Mouse (Mus musculus) heart, postnatal 36 days (tissue): Measurements from ENCODE around the gene Slit1. TPM values are rescaled to one million over a fixed set of nuclear protein-coding genes. Genes with fewer than 3 reads are reported as not detected.
A peak's percentile ranks its signal among the peaks of the same experiment; 100 is the strongest.

Source experiments
- DNase-seq, 2 experiments: peaks; one replicate each; pipeline ENCODE4 v3.0.0; 2021 to 2022
- intact Hi-C: fragments of 180-260 bp; cut with DNase I; formaldehyde crosslinking; loops from one replicate; pipeline ENCODE4 v1.15.1; 2025
- total RNA-seq, 2 experiments: library from RNA; stranded (reverse); gene quantifications; 2 replicates each; pipeline ENCODE4 v1.2.3; 2021

Gene Slit1
- total RNA-seq, 2 experiments from 2014 or later = 0.11 TPM; not detected in 1

- intact Hi-C loops = no loop called here
- DNase-seq = no peak
Measured at GRCm38 (mm10) chr19:41660294-41660998, 83.0 kb downstream of the Slit1 start.

GRCm38 (mm10) chr19:41657446-41657845 lies 86.0 kb downstream of the Slit1 start:
- intact Hi-C loops = loop anchor here (10.0 kb wide), 1 partner anchor 207 kb away; no protein-coding TSS in a partner anchor
- DNase-seq = no peak

DNA sequence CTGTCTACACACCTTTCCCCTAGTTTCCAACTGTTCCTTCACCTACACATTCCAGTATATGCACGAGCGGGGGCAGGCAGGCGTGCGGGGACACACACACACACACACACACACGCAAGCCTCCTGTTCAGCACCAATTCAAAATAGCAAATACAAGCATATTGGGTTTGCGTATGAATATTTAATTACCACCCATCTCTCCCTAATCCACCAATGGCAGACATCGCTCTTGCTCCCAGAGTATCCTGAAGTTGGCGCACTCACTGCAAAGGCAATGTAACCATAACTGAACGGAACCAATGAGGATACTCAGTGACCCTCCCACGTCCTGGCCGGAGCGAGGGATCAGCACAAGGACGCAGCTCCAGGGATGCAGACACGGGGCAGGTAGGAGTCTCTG lies 86.8 kb downstream of the Slit1 start:
- intact Hi-C loops = loop anchor here (1.0 to 10.0 kb wide), 2 partner anchors 108 to 208 kb away; no protein-coding TSS in a partner anchor
- no peak for DNase-seq

- DNase-seq = peak; percentile 62 to 78
- intact Hi-C loops = loop anchor here (1.0 to 10.0 kb wide), 2 partner anchors 108 to 209 kb away; no protein-coding TSS in a partner anchor
Measured at GRCm38 (mm10) chr19:41655970-41656369, 87.5 kb downstream of the Slit1 start.

DNA sequence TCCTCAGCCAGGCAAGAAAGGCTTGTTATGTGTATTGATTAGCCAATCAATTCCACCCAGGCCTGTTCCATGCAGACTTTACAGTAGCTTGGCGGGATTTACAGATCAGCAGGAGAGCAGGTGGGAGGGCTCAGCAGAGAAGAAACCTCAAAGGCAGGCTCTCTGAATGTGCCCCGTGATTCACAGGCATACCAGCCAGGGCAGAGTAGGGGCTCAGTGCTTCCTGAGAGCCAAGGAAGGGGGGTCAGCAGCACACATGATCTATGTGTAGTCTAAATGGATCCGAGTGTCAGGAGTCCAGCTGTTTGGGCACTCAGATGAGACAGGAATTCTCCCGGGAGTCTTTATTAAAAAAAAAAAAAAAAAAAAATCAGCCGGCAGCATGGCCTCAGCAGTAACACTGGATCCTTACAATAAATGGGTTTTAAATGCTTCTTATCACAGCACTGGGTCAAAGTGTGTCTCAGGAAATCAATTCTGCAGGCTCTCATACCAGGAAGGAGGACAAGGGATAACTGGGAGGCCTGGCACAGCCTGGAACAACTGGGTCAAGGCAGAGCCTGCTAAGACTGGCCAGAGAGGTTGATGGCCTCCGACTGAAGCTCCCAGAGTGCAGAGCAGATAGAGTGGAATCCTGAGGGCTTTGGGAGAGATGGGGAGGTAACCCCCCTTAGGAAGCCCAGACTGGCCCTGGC lies 88.2 kb downstream of the Slit1 start:
- no peak for DNase-seq
- intact Hi-C loops = loop anchor here (10.0 kb wide), 1 partner anchor 210 kb away; no protein-coding TSS in a partner anchor

GRCm38 (mm10) chr19:41651967-41652366 lies 91.5 kb downstream of the Slit1 start:
- intact Hi-C loops = loop anchor here (10.0 kb wide), 1 partner anchor 213 kb away; no protein-coding TSS in a partner anchor
- DNase-seq = no peak

DNA sequence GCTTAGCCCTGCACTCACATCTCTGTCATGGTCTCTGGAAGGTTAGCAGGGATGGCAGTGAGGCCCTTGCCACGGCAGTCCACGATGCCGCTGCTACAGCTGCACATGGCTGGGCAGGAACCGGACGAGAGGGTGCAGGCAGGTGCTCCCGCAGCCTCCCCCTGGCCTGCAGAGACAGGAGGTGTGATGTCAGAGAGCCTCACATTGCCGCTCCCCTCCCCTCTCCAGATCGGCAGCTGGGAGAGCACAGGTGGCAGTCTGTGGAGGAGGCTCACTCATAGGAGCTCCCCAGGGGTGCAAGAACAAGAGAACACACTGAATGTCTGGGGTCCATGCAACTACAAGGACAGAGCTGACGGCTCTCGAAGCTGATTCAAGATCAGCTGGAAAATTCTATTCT lies 94.1 kb downstream of the Slit1 start:
- DNase-seq = no peak
- intact Hi-C loops = no loop called here

DNA sequence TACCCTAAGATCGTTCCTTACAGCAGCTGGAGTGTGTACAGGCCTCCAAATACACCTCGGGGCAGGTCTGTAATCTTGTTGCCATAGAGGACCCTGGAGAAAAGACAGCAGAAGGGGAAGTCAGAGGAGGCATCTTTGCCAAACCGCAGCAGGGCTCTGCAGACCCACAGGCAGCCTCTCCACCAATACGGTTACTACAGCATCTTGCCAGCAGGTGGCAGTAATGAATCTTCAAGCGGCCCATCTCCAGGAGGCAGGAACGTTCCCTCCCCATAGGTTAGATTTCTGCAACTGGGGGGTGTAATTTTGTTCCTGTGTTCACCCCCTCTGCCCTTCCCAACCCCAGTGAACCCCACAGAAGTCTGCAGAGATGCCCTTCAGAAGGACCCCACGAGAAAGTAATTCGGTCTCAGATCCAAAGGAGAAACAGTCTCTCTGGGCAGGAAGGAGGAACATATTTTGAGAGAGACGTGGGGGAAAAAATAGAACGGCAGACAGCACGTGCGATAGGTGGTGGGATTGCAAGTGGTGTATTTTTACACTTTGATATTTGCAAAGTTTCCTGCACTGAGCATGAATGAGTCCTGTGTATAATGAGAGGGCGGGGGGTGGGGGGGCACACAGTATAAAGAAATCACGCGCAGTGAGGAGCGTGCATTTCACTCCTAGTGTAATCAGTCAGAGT lies 96.4 kb downstream of the Slit1 start:
- intact Hi-C loops = loop anchor here (2.0 kb wide), 1 partner anchor 118 kb away; no protein-coding TSS in a partner anchor
- DNase-seq = peak; percentile 69 to 74

DNA sequence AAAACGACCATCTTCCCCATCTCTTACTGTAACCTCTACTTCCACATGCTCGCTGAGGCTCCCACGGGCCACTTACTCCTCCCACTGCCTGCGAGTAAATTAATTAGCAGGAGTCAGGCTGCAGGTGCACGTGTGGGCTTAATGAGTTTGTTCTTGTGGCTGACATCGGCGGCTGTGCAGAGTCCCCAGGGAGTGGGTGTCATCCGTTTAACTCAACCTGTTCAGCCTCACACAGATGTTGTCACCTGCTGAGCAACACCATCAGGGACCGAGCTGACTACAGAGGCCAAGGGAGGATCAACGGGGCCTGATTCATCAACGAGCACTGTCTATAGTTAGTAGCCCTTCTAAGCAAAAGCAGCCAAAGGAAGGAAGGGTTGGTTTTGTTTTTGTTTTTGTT lies 100.5 kb downstream of the Slit1 start:
- DNase-seq = no peak
- intact Hi-C loops = no loop called here

- intact Hi-C loops = no loop called here
- no peak for DNase-seq
Measured at GRCm38 (mm10) chr19:41634999-41635398, 108.5 kb downstream of the Slit1 start.

DNA sequence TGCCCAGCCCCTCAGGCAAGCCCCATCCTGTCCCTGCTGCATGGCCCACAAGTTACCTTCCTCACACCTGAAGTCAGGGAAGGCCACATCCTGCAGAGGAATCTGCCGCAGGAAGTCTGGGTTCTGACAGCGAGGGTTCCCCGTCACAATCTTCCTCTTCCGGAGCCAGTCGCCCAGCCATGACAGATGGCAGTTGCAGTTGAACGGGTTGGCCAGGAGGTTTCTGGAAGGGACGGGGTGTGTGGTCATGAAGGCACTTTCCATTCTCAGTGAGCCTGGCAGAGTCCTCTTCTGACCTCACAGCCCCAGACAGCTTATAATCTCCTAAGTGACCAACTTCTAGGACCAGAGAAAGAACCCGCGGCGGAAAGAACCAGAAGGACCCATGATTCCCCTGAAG lies 109.4 kb downstream of the Slit1 start:
- intact Hi-C loops = no loop called here
- DNase-seq = no peak

DNA sequence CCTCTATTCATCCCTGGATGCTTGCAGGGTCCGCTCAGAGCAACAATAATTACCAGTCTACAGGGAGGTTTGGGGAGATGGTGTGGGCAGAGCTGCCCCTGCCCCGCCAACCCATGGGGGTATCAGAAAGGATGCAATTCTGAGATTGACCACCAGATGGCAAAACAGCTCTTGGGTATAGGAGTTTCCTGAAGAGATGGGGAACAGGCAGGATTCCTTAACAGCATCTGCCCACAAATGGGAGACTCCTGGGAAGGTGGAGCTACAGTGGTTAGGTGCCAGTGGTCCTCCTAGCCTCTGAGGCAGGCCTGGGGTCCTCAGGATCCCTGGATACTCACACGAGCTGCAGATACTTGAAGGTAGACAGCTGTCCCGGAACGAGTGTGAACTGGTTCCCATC lies 113.9 kb downstream of the Slit1 start:
- peak; percentile 38 to 45 for DNase-seq
- intact Hi-C loops = loop anchor here (10.0 kb wide), 1 partner anchor 315 kb away; no protein-coding TSS in a partner anchor

DNA sequence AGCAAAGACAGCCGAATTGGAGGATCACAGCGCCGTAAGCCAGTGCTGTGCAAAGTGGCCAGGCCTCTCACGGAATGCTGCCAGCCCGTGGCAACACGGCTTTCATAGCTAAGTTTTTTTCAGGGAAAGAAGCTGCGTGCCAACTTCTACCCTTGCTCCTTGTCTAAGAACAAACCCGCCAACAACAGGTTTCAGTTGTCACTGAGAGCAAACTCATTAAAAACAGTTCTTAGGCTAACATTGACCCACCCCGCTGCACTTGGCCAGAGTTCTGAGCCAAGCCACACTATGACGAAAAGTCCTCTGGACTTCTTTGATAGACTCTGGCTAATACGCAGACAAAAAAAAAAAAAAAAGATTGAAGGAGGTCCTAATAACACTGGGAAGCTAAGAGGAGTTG lies 114.5 kb downstream of the Slit1 start:
- intact Hi-C loops = loop anchor here (10.0 kb wide), 1 partner anchor 314 kb away; no protein-coding TSS in a partner anchor
- DNase-seq = no peak

GRCm38 (mm10) chr19:41620366-41621092 lies 122.9 kb downstream of the Slit1 start:
- peak in 1 of 2 experiments; percentile 20 for DNase-seq

GRCm38 (mm10) chr19:41618771-41619385 lies 124.6 kb downstream of the Slit1 start:
- DNase-seq = peak; percentile 26 to 50
- intact Hi-C loops = no loop called here

More at GRCm38 (mm10) chr19:41620366-41621092, 122.9 kb downstream of the Slit1 start:
- intact Hi-C loops = loop anchor here (5.0 to 10.0 kb wide), 2 partner anchors 138 to 306 kb away; partner anchors contain the start of gene Lcor

DNA sequence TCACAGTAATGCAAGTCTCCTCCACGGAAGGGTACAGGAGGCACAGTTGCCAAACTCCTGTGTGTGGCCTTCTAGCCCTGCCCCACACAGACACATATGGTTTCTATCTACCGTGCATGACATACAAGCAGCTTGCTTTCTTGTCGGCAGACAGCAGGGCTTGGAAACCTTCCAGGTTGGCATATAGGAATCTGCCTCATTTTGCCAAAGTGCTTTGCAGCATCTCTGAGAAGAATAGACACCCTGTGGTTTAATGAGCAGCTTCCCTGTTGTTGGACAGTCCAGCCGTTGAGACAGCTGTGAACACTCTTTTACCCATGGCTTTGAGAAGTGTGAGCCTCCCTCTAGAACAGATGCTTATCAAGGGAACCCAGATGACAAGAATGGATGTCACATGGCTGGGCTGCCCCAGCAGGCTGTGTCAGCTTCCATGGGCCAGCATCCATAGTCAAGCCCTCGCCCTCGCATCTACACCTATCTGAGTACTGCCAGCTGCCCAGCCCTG lies 125.3 kb downstream of the Slit1 start:
- intact Hi-C loops = no loop called here
- no peak for DNase-seq

DNA sequence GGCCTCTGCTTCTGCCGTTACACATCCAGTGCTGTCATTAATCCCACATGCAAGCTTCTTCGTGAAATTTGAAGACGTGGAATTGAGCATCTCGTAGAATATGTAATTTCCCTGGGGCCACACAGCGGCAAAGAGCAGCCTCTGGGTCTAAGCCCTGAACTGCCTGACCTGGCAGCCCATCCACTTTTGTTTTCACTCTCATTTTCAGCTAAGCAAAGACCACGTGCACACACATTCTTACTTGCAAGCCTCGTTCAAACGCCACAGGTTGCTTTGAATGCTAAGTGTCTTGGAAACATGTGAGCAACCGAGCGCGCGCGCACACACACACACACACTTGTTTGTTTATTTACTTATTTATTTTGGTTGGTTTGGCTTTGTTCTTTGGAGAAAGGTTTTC lies 126.4 kb downstream of the Slit1 start:
- intact Hi-C loops = no loop called here
- DNase-seq = no peak

- no peak for DNase-seq
- intact Hi-C loops = no loop called here
Measured at GRCm38 (mm10) chr19:41616274-41616673, 127.2 kb downstream of the Slit1 start.

DNA sequence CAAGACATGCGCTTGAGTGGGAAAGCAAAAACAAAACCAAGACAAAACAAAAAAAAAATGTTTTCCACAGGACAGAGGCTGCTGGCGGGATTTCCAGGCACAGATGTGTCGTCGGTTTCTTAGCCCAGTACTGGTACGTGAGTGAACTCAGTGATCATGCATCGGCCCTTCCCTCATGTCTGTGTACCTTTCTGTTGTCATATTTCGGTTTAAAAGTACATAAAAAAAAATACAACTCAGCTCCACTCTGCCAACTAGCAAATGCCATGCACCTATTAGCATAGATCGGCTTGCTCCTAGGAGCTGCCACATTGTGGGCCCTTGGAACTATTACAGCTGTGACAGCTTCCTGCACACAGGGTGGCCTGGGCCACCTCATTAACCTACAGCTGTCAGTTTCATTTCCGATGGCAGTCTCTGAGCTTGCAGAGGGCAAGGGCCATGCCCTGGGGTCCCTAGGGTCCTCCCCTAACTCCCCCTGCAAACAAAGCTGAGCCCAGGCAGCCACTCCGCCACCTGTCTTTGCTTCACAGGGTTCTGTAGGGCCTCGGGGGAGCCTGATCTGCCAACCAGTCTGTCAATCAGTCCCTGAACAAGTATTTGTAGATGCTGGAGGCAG lies 127.8 kb downstream of the Slit1 start:
- no peak for DNase-seq
- intact Hi-C loops = no loop called here
